ENCODE assay signal across 12 mouse cellular contexts in the genomic region with DNA sequence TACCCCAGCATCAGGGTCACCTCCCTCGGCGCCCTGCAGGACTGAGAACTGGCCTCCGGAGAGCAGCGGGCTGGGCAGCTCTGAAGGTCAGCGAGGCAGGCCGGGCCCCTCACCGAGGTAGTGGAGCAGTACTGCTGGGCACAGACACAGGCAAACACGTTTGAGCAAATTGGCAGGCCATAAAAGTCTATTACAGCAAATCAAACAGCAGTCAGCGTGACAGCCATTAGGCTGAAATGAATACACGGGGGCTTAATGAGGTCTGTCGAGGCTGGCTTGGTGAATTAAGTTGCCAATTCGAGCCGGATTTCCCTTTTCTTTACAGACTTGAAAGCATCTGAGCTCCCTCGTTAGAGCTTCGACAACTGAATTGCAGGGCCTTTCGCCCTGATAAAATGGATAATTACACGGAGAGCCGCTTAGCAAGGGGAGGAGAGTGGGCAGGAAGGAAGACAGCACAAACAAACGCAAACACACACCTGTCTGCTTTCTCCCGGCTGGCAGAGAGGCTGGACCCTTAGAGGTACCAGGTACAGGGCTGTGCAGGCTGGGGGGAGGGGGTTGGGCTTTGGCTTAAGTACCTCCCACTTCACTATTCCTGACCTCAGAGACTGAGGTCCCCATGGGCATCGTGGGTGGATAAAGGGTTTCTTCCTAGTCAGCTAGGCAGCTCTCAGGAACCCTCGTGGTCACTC.
DNase-seq lines count a peak whose midpoint lies in the region; ATAC-seq and TF ChIP-seq lines count a peak whose summit lies in the region.
"Had no signal": no experiment of that assay in that cellular context is flagged by ENCODE, and none has a peak within 500 bp of the region (broad histone marks: within the 10 kb centered on the region; RNA-seq: fewer than 3 reads in every experiment).

No protein-coding gene starts in this region.

- intact Hi-C loops in left cerebral cortex, postnatal 4 days (cut with DNase I) = no loop called here

- no peak for TF ChIP-seq CTCF in cerebellum, adult 2 months (IDR thresholded peaks at IDR 0.05; ENCODE audit: borderline replicate concordance, insufficient read depth, low read depth, low read length)

- no peak overlapping the region; the same call in 1 of the 2 replicates for H3K9ac ChIP-seq in forebrain, embryonic 11.5 days (ENCODE audit: low read length)
- no peak overlapping the region for H3K9ac ChIP-seq in hindbrain, embryonic 16.5 days (ENCODE audit: low read depth, low read length)
- H3K9ac ChIP-seq in neural tube, embryonic 13.5 days = no peak overlapping the region

- peak; percentile 76 for ATAC-seq in forebrain, embryonic 11.5 days (replicated peaks; ENCODE audit: low FRiP score)
- peak; percentile 56; the same call in 1 of the 2 replicates for ATAC-seq in hindbrain, embryonic 16.5 days
- peak; percentile 65 for ATAC-seq in neural tube, embryonic 13.5 days (ENCODE audit: low read depth)

- H3K9me3 ChIP-seq in forebrain, embryonic 11.5 days (ENCODE audit: control insufficient read depth, low read length) = no peaks in the 10 kb centered on the region
- no peaks in the 10 kb centered on the region for H3K9me3 ChIP-seq in hindbrain, embryonic 16.5 days (ENCODE audit: control insufficient read depth, low read length)
- H3K9me3 ChIP-seq in neural tube, embryonic 13.5 days = no peaks in the 10 kb centered on the region
- H3K9me3 ChIP-seq: megakaryocyte, embryonic 14.5 days had no signal

- peak; percentile 7 to 9 for DNase-seq in left cerebral cortex, adult 9 months (ENCODE audit: low spot score in 2 of 2)
- DNase-seq in left cerebral cortex, postnatal 4 days = no peak
- DNase-seq in forebrain, embryonic 11.5 days (ENCODE audit: low spot score) = peak; percentile 75
- DNase-seq in cerebellum, postnatal 25 days = no peak
- no peak for DNase-seq in cerebellum, adult 2 months
- DNase-seq: adrenal gland, postnatal 36 days; gastrocnemius, postnatal 36 days; kidney, adult 18-20 months; thymus, postnatal 36 days had no signal

- TF ChIP-seq POLR2A in cerebellum, adult 2 months (IDR thresholded peaks at IDR 0.05; ENCODE audit: borderline replicate concordance, insufficient read depth, low read length) = no peak

- WGBS in forebrain, embryonic 11.5 days = 9% methylated on average over 22 of the region's 22 CpGs
- WGBS in hindbrain, embryonic 16.5 days = 15% methylated on average over 22 of the region's 22 CpGs
- WGBS in neural tube, embryonic 13.5 days = 4% methylated on average over 22 of the region's 22 CpGs
- 15% methylated on average over 22 of the region's 22 CpGs for WGBS in cerebellum, adult 2 months

- H3K4me1 ChIP-seq in forebrain, embryonic 11.5 days (replicated peaks; ENCODE audit: control insufficient read depth, insufficient read depth, low read length) = peaks cover 16% of the 10 kb centered on the region
- H3K4me1 ChIP-seq in hindbrain, embryonic 16.5 days (ENCODE audit: control insufficient read depth, insufficient read depth, low read depth, low read length) = peaks cover 9% of the 10 kb centered on the region
- peaks cover 39% of the 10 kb centered on the region for H3K4me1 ChIP-seq in neural tube, embryonic 13.5 days (replicated peaks)
- H3K4me1 ChIP-seq in cerebellum, adult 2 months (ENCODE audit: control insufficient read depth, insufficient read depth, low read length) = peaks cover 4% of the 10 kb centered on the region; the same call in 1 of the 2 replicates

- no peaks in the 10 kb centered on the region for H3K36me3 ChIP-seq in forebrain, embryonic 11.5 days (ENCODE audit: control insufficient read depth, insufficient read depth, low read length)
- H3K36me3 ChIP-seq in hindbrain, embryonic 16.5 days (ENCODE audit: control insufficient read depth, insufficient read depth, low read length) = no peaks in the 10 kb centered on the region
- H3K36me3 ChIP-seq in neural tube, embryonic 13.5 days = no peaks in the 10 kb centered on the region

- 0 out of 2 replicates have a peak overlapping the region, but pooled peaks have one; percentile 19 for H3K4me2 ChIP-seq in forebrain, embryonic 11.5 days (ENCODE audit: low read depth, low read length, severe bottlenecking)
- no peak overlapping the region for H3K4me2 ChIP-seq in hindbrain, embryonic 16.5 days (ENCODE audit: low read length)
- peak overlapping the region; percentile 30 for H3K4me2 ChIP-seq in neural tube, embryonic 13.5 days

- H3K4me3 ChIP-seq in forebrain, embryonic 11.5 days (ENCODE audit: low read depth, low read length) = no peak overlapping the region
- H3K4me3 ChIP-seq in hindbrain, embryonic 16.5 days (ENCODE audit: low read length) = no peak overlapping the region
- H3K4me3 ChIP-seq in neural tube, embryonic 13.5 days = no peak overlapping the region
- no peak overlapping the region for H3K4me3 ChIP-seq in cerebellum, adult 2 months (replicated peaks; ENCODE audit: insufficient read depth, low read depth, low read length)
- H3K4me3 ChIP-seq: megakaryocyte, embryonic 14.5 days had no signal

- H3K27me3 ChIP-seq in forebrain, embryonic 11.5 days (ENCODE audit: control insufficient read depth, insufficient read depth, low read length) = peaks cover 27% of the 10 kb centered on the region
- H3K27me3 ChIP-seq in hindbrain, embryonic 16.5 days (replicated peaks; ENCODE audit: control insufficient read depth, insufficient read depth, low read length) = 0 out of 2 replicates have a peak, but pooled peaks cover 4% of the 10 kb centered on the region
- peaks cover 97% of the 10 kb centered on the region for H3K27me3 ChIP-seq in neural tube, embryonic 13.5 days
- H3K27me3 ChIP-seq in cerebellum, adult 2 months (ENCODE audit: control insufficient read depth, insufficient read depth, low read length) = peaks cover 3% of the 10 kb centered on the region; the same call in 1 of the 2 replicates

- H3K27ac ChIP-seq in forebrain, embryonic 11.5 days (ENCODE audit: low read depth, low read length) = peak overlapping the region; percentile 63; the same call in 1 of the 2 replicates
- no peak overlapping the region for H3K27ac ChIP-seq in hindbrain, embryonic 16.5 days (ENCODE audit: low read depth, low read length)
- H3K27ac ChIP-seq in neural tube, embryonic 13.5 days (replicated peaks) = peak overlapping the region; percentile 52
- H3K27ac ChIP-seq in cerebellum, adult 2 months (ENCODE audit: insufficient read depth, low read length) = no peak overlapping the region

Comparison
In these comparisons a context has a peak if more than half of its experiments do, and no peak if none do; other contexts are left out.
1. DNase-seq: peak in left cerebral cortex, adult 9 months (2 of 2) and forebrain, embryonic 11.5 days (single experiment); none in left cerebral cortex, postnatal 4 days (single experiment), cerebellum, postnatal 25 days (0 of 2) and cerebellum, adult 2 months (0 of 2).
2. H3K27ac ChIP-seq: peak in forebrain, embryonic 11.5 days (single experiment) and neural tube, embryonic 13.5 days (single experiment); none in hindbrain, embryonic 16.5 days (single experiment) and cerebellum, adult 2 months (single experiment).
3. Peak in every context shown above with its lines, with median percentiles within 50 percentile points of each other: ATAC-seq.